Mouse (Mus musculus): ENCODE data around the gene Mgat4b. TPM values are rescaled to one million over a fixed set of nuclear protein-coding genes. Genes with fewer than 3 reads are reported as not detected.

Mgat4b gene
- polyA plus RNA-seq, 1 experiment from 2014 or later: 11.8 TPM

- WGBS: 59% methylated on average over 5 of the region's 5 CpGs
- Histone ChIP-seq H3K4me2 (ENCODE audit: low read depth, low read length) (no peak overlapping the region), H3K9ac (ENCODE audit: low read length) (no peak overlapping the region), H3K4me3 (ENCODE audit: low read length) (no peak overlapping the region), H3K4me1 (ENCODE audit: control insufficient read depth, insufficient read depth, low read length) (peaks cover 6% of the 10 kb centered on the region; the same call in 1 of the 2 replicates), H3K36me3 (ENCODE audit: control insufficient read depth, insufficient read depth) (no peaks in the 10 kb centered on the region), H3K27ac (ENCODE audit: low read length) (no peak overlapping the region), H3K27me3 (ENCODE audit: control insufficient read depth, insufficient read depth, low read length) (no peaks in the 10 kb centered on the region), H3K9me3 (replicated peaks; ENCODE audit: control insufficient read depth, low read length) (no peaks in the 10 kb centered on the region)
- no peak for ATAC-seq (replicated peaks; ENCODE audit: extremely low read depth, insufficient read depth, low FRiP score)
These were observed 31.9 kb upstream of the Mgat4b start for GRCm38 (mm10) chr11:50178532-50179488.

GRCm38 (mm10) chr11:50180478-50181231 lies 30.0 kb upstream of the Mgat4b start:
- no peaks in the 10 kb centered on the region for H3K9me3 ChIP-seq (replicated peaks; ENCODE audit: control insufficient read depth, low read length)
- no peak overlapping the region for H3K4me2 ChIP-seq (ENCODE audit: low read depth, low read length)
- no peaks in the 10 kb centered on the region for H3K36me3 ChIP-seq (ENCODE audit: control insufficient read depth, insufficient read depth)
- no peaks in the 10 kb centered on the region for H3K4me1 ChIP-seq (ENCODE audit: control insufficient read depth, insufficient read depth, low read length)
- H3K4me3 ChIP-seq (ENCODE audit: low read length): no peak overlapping the region
- H3K27ac ChIP-seq (ENCODE audit: low read length): no peak overlapping the region
- ATAC-seq (replicated peaks; ENCODE audit: extremely low read depth, insufficient read depth, low FRiP score): no peak
- no peak overlapping the region for H3K9ac ChIP-seq (ENCODE audit: low read length)
- no peaks in the 10 kb centered on the region for H3K27me3 ChIP-seq (ENCODE audit: control insufficient read depth, insufficient read depth, low read length)
- WGBS: 66% methylated on average over 6 of the region's 6 CpGs

GRCm38 (mm10) chr11:50182702-50183101 lies 28.0 kb upstream of the Mgat4b start:
- WGBS: 72% methylated on average over 4 of the region's 4 CpGs
- Histone ChIP-seq H3K36me3 (ENCODE audit: control insufficient read depth, insufficient read depth) (no peaks in the 10 kb centered on the region), H3K27ac (ENCODE audit: low read length) (no peak overlapping the region), H3K27me3 (ENCODE audit: control insufficient read depth, insufficient read depth, low read length) (no peaks in the 10 kb centered on the region), H3K4me2 (ENCODE audit: low read depth, low read length) (no peak overlapping the region), H3K9ac (ENCODE audit: low read length) (no peak overlapping the region), H3K4me3 (ENCODE audit: low read length) (no peak overlapping the region), H3K9me3 (replicated peaks; ENCODE audit: control insufficient read depth, low read length) (no peaks in the 10 kb centered on the region), H3K4me1 (ENCODE audit: control insufficient read depth, insufficient read depth, low read length) (no peaks in the 10 kb centered on the region)
- ATAC-seq (replicated peaks; ENCODE audit: extremely low read depth, insufficient read depth, low FRiP score): no peak

- Histone ChIP-seq H3K4me3 (ENCODE audit: low read length) (no peak overlapping the region), H3K4me1 (ENCODE audit: control insufficient read depth, insufficient read depth, low read length) (no peaks in the 10 kb centered on the region), H3K27me3 (ENCODE audit: control insufficient read depth, insufficient read depth, low read length) (no peaks in the 10 kb centered on the region), H3K4me2 (ENCODE audit: low read depth, low read length) (no peak overlapping the region), H3K27ac (ENCODE audit: low read length) (no peak overlapping the region), H3K9ac (ENCODE audit: low read length) (no peak overlapping the region), H3K9me3 (replicated peaks; ENCODE audit: control insufficient read depth, low read length) (no peaks in the 10 kb centered on the region), H3K36me3 (ENCODE audit: control insufficient read depth, insufficient read depth) (no peaks in the 10 kb centered on the region)
- no peak for ATAC-seq (replicated peaks; ENCODE audit: extremely low read depth, insufficient read depth, low FRiP score)
- WGBS: 84% methylated on average over 3 of the region's 3 CpGs
These were observed 25.9 kb upstream of the Mgat4b start for GRCm38 (mm10) chr11:50184788-50185187.

- no peaks in the 10 kb centered on the region for H3K36me3 ChIP-seq (ENCODE audit: control insufficient read depth, insufficient read depth)
- H3K4me2 ChIP-seq (ENCODE audit: low read depth, low read length): no peak overlapping the region
- H3K9me3 ChIP-seq (replicated peaks; ENCODE audit: control insufficient read depth, low read length): no peaks in the 10 kb centered on the region
- 0 out of 2 replicates have a peak, but pooled peaks cover 3% of the 10 kb centered on the region for H3K4me1 ChIP-seq (ENCODE audit: control insufficient read depth, insufficient read depth, low read length)
- WGBS: 69% methylated on average over 7 of the region's 7 CpGs
- H3K27ac ChIP-seq (ENCODE audit: low read length): no peak overlapping the region
- ATAC-seq (replicated peaks; ENCODE audit: extremely low read depth, insufficient read depth, low FRiP score): no peak
- H3K9ac ChIP-seq (ENCODE audit: low read length): no peak overlapping the region
- H3K27me3 ChIP-seq (ENCODE audit: control insufficient read depth, insufficient read depth, low read length): no peaks in the 10 kb centered on the region
- H3K4me3 ChIP-seq (ENCODE audit: low read length): no peak overlapping the region
These were observed 22.0 kb upstream of the Mgat4b start for GRCm38 (mm10) chr11:50188682-50189081.

GRCm38 (mm10) chr11:50190362-50190761 lies 20.3 kb upstream of the Mgat4b start:
- Histone ChIP-seq H3K36me3 (ENCODE audit: control insufficient read depth, insufficient read depth) (0 out of 2 replicates have a peak, but pooled peaks cover 3% of the 10 kb centered on the region), H3K4me3 (ENCODE audit: low read length) (no peak overlapping the region), H3K4me2 (ENCODE audit: low read depth, low read length) (no peak overlapping the region), H3K27me3 (ENCODE audit: control insufficient read depth, insufficient read depth, low read length) (no peaks in the 10 kb centered on the region), H3K4me1 (ENCODE audit: control insufficient read depth, insufficient read depth, low read length) (0 out of 2 replicates have a peak, but pooled peaks cover 3% of the 10 kb centered on the region), H3K9ac (ENCODE audit: low read length) (no peak overlapping the region), H3K27ac (ENCODE audit: low read length) (no peak overlapping the region), H3K9me3 (replicated peaks; ENCODE audit: control insufficient read depth, low read length) (no peaks in the 10 kb centered on the region)
- WGBS: 59% methylated on average over 4 of the region's 4 CpGs
- ATAC-seq (replicated peaks; ENCODE audit: extremely low read depth, insufficient read depth, low FRiP score): no peak

GRCm38 (mm10) chr11:50192278-50192677 lies 18.4 kb upstream of the Mgat4b start:
- H3K4me1 ChIP-seq (ENCODE audit: control insufficient read depth, insufficient read depth, low read length): 0 out of 2 replicates have a peak, but pooled peaks cover 3% of the 10 kb centered on the region
- peaks cover 5% of the 10 kb centered on the region; the same call in 1 of the 2 replicates for H3K36me3 ChIP-seq (ENCODE audit: control insufficient read depth, insufficient read depth)
- 80% methylated on average over 3 of the region's 3 CpGs for WGBS
- H3K4me2 ChIP-seq (ENCODE audit: low read depth, low read length): no peak overlapping the region
- H3K4me3 ChIP-seq (ENCODE audit: low read length): no peak overlapping the region
- ATAC-seq (replicated peaks; ENCODE audit: extremely low read depth, insufficient read depth, low FRiP score): no peak
- no peaks in the 10 kb centered on the region for H3K9me3 ChIP-seq (replicated peaks; ENCODE audit: control insufficient read depth, low read length)
- H3K27me3 ChIP-seq (ENCODE audit: control insufficient read depth, insufficient read depth, low read length): no peaks in the 10 kb centered on the region
- H3K9ac ChIP-seq (ENCODE audit: low read length): no peak overlapping the region
- no peak overlapping the region for H3K27ac ChIP-seq (ENCODE audit: low read length)

- Histone ChIP-seq H3K4me2 (ENCODE audit: low read depth, low read length) (no peak overlapping the region), H3K27ac (ENCODE audit: low read length) (no peak overlapping the region), H3K4me3 (ENCODE audit: low read length) (no peak overlapping the region), H3K9me3 (replicated peaks; ENCODE audit: control insufficient read depth, low read length) (no peaks in the 10 kb centered on the region), H3K36me3 (ENCODE audit: control insufficient read depth, insufficient read depth) (peaks cover 13% of the 10 kb centered on the region), H3K9ac (ENCODE audit: low read length) (no peak overlapping the region), H3K4me1 (ENCODE audit: control insufficient read depth, insufficient read depth, low read length) (0 out of 2 replicates have a peak, but pooled peaks cover 3% of the 10 kb centered on the region), H3K27me3 (ENCODE audit: control insufficient read depth, insufficient read depth, low read length) (no peaks in the 10 kb centered on the region)
- 76% methylated on average over 7 of the region's 7 CpGs for WGBS
- ATAC-seq (replicated peaks; ENCODE audit: extremely low read depth, insufficient read depth, low FRiP score): no peak
These were observed 16.6 kb upstream of the Mgat4b start for GRCm38 (mm10) chr11:50194070-50194469.

GRCm38 (mm10) chr11:50194793-50195192 lies 15.9 kb upstream of the Mgat4b start:
- no peak overlapping the region for H3K9ac ChIP-seq (ENCODE audit: low read length)
- WGBS: 69% methylated on average over 4 of the region's 4 CpGs
- H3K36me3 ChIP-seq (ENCODE audit: control insufficient read depth, insufficient read depth): peaks cover 20% of the 10 kb centered on the region
- no peaks in the 10 kb centered on the region for H3K27me3 ChIP-seq (ENCODE audit: control insufficient read depth, insufficient read depth, low read length)
- H3K9me3 ChIP-seq (replicated peaks; ENCODE audit: control insufficient read depth, low read length): no peaks in the 10 kb centered on the region
- ATAC-seq (replicated peaks; ENCODE audit: extremely low read depth, insufficient read depth, low FRiP score): no peak
- H3K4me1 ChIP-seq (ENCODE audit: control insufficient read depth, insufficient read depth, low read length): 0 out of 2 replicates have a peak, but pooled peaks cover 3% of the 10 kb centered on the region
- no peak overlapping the region for H3K4me3 ChIP-seq (ENCODE audit: low read length)
- H3K27ac ChIP-seq (ENCODE audit: low read length): no peak overlapping the region
- H3K4me2 ChIP-seq (ENCODE audit: low read depth, low read length): no peak overlapping the region

Measured in heart, embryonic 16.5 days (tissue).